Mouse (Mus musculus): ENCODE data around the gene Macf1. TPM values are rescaled to one million over a fixed set of nuclear protein-coding genes. Genes with fewer than 3 reads are reported as not detected.

Gene Macf1
- total RNA-seq, 1 experiment from 2014 or later: 392 TPM

DNA sequence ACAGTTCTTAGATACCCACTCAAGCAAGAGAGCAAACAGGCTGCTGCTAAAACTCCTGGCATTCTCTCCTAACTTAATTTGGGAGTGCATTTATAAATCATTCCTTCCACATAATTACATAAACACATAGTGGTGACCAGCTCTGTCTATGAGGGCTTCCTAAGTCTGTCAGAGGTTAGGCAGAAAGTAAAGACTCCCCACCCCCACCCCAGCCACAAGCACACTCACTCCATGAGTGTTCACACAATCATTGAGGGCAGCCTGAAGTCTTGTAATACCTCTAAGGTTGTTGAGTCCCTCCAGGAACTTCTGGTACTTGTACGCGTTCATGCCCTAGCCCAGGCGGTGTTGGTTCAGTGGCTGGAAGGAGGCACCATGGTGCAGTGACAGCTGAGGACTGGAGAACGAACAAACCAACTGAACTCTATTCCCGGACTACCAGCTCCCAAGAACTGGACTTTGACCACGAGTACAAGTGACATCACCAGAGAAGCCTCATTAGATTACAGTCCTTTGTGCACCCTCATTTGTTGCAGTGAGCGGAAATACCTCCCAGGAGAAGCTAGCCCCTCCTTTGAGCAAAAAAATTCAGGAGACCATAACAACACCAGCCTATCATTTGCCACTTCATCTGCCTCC, 70.7 kb downstream of the Macf1 start:
- ATAC-seq (replicated peaks; ENCODE audit: insufficient number of reproducible peaks, low FRiP score, low TSS enrichment, poor library complexity, severe bottlenecking): no peak

DNA sequence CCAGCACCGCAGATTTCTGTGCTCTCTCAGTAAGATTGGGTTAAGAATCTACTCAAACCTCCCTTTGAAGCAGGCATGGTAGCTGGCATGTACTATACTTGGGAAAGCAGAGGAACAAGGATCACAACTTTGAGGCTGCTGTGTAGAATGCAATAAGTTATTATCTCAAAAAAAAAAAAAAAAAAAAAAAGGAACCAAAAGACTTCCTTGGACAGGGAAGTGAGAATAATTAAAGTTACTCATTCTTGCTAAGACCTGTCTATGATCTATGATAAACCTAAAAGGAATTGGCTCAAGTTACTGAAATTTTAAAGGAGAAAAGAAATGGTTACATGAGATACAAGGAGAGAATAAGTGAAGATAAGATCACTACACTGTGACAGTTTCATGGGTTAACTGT, 72.2 kb downstream of the Macf1 start:
- ATAC-seq (replicated peaks; ENCODE audit: insufficient number of reproducible peaks, low FRiP score, low TSS enrichment, poor library complexity, severe bottlenecking): no peak

DNA sequence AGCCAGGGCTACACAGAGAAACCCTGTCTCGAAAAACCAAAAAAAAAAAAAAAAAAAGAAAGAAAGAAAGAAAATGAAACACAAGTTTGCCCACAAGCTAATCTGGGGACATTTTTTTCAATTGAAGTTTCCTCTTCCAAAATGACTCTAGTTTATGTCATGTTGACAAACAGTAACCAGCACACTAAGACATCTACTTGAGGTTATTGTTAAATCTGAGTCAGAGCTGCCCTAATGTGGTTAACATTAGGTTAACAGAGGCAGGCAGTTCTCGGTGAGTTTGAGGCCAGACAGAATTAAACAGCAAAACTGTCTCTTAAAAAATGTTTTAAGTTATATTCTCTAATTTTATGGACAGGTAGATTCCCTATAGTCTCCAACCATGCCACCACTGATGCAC, 72.9 kb downstream of the Macf1 start:
- ATAC-seq (replicated peaks; ENCODE audit: insufficient number of reproducible peaks, low FRiP score, low TSS enrichment, poor library complexity, severe bottlenecking): no peak

- no peak for ATAC-seq (replicated peaks; ENCODE audit: insufficient number of reproducible peaks, low FRiP score, low TSS enrichment, poor library complexity, severe bottlenecking)
Measured at GRCm38 (mm10) chr4:123607174-123607573, 77.0 kb downstream of the Macf1 start.

- ATAC-seq (replicated peaks; ENCODE audit: insufficient number of reproducible peaks, low FRiP score, low TSS enrichment, poor library complexity, severe bottlenecking): no peak
Measured at GRCm38 (mm10) chr4:123605948-123606347, 78.2 kb downstream of the Macf1 start.

DNA sequence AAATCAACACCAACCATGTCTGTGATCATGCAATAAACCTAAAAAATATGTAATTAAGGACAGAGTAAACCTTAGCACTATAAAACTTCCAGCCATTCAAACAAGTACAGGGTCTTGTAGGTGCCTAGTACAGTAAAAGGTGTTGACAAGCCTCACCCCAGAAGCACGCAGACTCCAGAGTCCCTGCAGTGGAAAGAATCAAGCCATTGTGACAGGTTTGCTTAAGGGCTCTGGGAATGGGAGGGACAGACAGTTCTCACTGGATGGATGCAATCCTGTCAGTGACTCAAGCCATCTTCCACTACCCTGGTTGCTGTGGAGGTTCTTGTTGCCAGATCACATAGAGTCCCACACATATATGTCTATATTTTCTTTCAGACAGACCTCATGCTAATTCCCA, 78.9 kb downstream of the Macf1 start:
- no peak for ATAC-seq (replicated peaks; ENCODE audit: insufficient number of reproducible peaks, low FRiP score, low TSS enrichment, poor library complexity, severe bottlenecking)

DNA sequence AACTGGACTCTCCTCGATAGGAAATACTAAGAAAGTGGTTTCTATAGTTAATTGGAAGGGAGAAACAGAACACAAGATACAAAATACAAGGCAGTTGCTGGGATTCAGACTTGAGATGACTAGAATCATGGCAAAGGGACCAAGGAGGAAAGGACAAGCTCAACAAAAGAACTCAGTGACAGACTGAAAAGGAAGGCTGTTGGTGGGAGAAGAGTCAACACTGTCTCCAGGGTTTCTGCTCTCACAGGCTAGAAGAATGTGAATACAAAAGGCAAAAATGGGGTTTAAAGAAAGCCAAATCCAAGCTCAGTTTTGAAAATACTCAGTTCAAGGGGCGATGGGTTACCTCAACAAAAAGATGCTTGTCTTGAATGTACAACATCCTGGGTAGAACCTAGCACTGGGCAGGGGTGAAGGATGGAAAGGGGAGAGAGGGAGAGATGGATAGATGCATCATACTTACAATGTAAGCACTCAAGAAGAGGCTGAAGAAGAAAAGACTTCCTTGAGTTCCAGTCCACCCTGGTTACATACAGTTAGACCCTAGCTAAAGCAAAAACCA, 81.4 kb downstream of the Macf1 start:
- ATAC-seq (replicated peaks; ENCODE audit: insufficient number of reproducible peaks, low FRiP score, low TSS enrichment, poor library complexity, severe bottlenecking): no peak

- no peak for ATAC-seq (replicated peaks; ENCODE audit: insufficient number of reproducible peaks, low FRiP score, low TSS enrichment, poor library complexity, severe bottlenecking)
Measured at GRCm38 (mm10) chr4:123601036-123601435, 83.1 kb downstream of the Macf1 start.

DNA sequence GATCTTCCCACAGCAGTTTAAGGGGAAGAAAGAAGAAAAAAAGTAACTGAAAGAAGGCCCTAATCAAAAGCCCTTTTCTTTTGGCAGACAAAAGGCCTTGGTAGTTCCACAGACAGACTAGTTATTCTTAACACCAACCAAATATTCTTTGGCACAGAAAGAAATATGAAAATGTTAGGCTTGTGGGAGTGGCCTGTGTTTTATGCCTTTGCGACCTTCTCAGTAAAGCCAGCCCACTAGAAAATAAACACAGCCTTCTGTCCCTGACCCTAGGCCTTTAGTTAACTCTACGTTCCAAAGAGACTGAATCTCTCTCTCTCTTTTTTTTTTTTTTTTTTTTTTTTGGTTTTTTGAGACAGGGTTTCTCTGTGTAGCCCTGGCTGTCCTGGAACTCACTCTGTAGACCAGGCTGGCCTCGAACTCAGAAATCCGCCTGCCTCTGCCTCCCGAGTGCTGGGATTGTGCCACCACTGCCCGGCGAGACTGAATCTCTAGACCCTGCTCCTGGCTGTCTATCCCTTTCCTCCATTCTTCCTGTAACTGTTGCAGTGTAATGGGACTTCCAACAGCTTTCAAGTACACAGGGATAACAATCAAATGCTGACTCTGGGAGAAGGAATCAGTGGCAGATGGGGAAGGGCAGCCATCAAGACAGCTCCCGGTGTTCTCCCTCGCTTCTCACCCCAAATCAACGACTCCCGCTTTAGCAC, 85.5 kb downstream of the Macf1 start:
- ATAC-seq (replicated peaks; ENCODE audit: insufficient number of reproducible peaks, low FRiP score, low TSS enrichment, poor library complexity, severe bottlenecking): no peak

DNA sequence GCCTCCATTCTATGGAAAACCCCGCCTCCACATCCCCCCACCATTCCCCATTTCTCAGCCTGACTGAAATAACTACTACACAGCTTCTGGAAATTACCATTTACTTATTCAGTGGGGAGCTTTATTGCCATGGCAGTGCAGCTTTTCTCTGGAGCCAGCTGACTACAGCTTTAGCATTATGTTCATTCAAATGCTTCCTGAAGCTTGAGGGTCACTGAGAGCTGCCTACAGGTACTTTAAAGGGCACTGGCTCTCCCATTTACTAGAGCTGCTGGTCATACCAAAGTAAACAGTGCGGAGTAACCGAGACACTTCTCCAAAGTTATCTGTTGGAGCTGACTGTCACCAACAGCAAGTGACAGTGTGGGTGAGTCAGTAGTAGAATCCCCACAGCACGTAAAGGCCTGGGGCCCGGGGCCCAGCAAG, 89.8 kb downstream of the Macf1 start:
- no peak for ATAC-seq (replicated peaks; ENCODE audit: insufficient number of reproducible peaks, low FRiP score, low TSS enrichment, poor library complexity, severe bottlenecking)

GRCm38 (mm10) chr4:123593664-123594063, 90.5 kb downstream of the Macf1 start:
- no peak for ATAC-seq (replicated peaks; ENCODE audit: insufficient number of reproducible peaks, low FRiP score, low TSS enrichment, poor library complexity, severe bottlenecking)

DNA sequence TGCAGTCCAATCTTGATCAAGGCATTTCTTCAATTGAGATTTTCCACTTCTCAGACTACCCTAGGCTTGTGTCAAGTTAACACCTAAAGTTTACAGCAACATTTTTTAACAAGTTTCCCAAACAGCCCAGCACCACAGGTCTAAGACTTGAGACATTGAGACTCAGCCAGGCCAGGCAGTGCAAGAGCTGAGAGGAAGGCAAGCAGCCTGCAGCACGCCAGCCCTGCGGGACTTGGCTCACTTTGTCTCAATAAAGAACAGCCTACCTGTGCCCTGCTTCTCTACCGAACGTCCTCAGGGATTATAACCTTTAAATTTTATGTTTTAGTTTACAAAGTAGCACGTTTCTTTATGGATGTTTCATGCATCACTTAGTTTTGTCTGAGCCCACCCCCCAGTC, 92.1 kb downstream of the Macf1 start:
- no peak for ATAC-seq (replicated peaks; ENCODE audit: insufficient number of reproducible peaks, low FRiP score, low TSS enrichment, poor library complexity, severe bottlenecking)

DNA sequence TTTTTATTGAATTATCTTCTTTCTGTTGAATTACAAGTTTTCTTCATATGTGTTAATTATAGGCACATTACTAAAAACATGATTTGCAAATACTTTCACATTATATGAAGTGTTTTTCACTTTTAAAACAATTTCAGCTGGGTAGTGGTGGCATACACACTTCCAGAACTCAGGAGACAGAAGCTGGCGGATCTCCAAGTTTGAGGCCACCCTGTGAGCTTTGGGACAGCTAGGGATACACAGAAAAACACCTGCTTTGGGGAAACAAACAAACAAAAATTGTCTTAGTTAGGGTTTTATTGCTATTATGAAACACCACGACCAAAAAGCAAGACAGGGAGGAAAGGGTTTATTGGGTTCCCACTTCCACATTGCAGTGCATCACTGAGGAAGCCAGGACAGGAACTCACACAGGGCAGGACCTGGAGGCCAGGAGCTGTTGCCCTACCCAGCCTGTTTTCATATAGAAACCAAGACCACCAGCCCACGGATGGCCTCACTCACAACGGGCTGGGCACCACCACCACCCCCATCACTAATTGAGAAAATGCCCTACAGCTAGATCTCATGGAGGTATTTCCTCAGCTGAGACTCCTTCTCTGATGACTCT, 93.0 kb downstream of the Macf1 start:
- no peak for ATAC-seq (replicated peaks; ENCODE audit: insufficient number of reproducible peaks, low FRiP score, low TSS enrichment, poor library complexity, severe bottlenecking)

- ATAC-seq (replicated peaks; ENCODE audit: insufficient number of reproducible peaks, low FRiP score, low TSS enrichment, poor library complexity, severe bottlenecking): no peak
Measured at GRCm38 (mm10) chr4:123589496-123589895, 94.7 kb downstream of the Macf1 start.

DNA sequence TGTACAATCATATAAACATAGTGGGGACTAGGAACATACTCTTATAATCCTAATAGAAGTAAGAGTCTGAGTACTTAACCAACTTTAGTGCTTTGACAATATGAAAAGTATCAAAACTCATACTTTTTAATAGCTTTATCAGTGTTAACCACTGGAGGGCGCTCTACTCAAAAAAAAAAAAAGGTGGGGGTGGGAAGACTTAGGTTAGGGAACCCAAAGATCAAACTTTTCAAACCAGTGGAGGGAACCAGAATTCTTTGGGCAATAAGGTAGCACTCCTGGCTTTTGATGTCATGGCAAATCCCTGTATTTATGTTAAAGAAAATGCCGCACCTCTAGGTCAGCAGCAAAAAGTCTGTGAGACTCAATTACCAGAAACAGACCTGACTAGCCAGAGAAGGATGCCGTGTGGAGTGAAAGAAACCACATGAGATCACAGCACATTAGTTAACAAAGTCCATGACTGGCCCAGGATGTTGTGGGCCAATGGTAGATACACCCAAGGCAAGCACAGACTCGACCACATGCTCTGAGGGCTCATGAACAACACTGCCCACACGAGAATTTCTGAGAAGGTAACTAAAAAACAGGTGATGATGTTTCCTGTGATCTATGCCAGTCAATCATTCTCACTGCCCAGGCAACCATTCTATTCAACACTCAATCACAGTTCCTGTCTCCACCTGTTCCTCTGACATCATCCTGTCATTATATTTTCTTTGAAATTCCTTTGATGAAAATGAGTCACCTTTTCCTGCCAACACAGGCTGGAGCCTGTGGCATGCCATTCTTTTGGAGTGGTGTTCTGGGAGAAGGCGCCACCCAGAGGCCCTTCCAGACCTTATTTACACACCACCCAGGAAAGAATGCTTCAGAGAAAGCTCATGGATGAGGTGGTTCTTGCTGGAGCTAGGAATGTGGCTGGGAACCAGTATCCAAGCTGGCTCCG, 95.5 kb downstream of the Macf1 start:
- no peak for ATAC-seq (replicated peaks; ENCODE audit: insufficient number of reproducible peaks, low FRiP score, low TSS enrichment, poor library complexity, severe bottlenecking)

GRCm38 (mm10) chr4:123587616-123588015, 96.5 kb downstream of the Macf1 start:
- ATAC-seq (replicated peaks; ENCODE audit: insufficient number of reproducible peaks, low FRiP score, low TSS enrichment, poor library complexity, severe bottlenecking): no peak

DNA sequence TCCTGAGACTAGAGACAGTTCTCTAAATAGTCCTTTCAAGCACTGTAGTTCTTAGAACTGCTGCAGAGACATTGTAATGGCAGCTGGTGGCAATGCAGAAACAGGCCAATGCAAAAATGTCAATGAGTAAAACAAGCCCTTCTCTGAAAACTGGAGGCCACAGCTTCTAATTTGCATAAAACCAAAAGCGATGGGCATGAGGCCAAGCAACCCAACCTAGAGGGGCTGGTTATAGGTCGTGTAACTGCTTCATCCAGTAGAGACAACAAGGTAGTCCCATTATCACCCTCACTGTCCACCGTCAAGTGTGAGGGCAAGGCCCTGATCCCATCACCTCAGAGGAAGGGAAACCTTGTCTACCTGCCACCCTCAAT, 99.5 kb downstream of the Macf1 start:
- ATAC-seq (replicated peaks; ENCODE audit: insufficient number of reproducible peaks, low FRiP score, low TSS enrichment, poor library complexity, severe bottlenecking): no peak

DNA sequence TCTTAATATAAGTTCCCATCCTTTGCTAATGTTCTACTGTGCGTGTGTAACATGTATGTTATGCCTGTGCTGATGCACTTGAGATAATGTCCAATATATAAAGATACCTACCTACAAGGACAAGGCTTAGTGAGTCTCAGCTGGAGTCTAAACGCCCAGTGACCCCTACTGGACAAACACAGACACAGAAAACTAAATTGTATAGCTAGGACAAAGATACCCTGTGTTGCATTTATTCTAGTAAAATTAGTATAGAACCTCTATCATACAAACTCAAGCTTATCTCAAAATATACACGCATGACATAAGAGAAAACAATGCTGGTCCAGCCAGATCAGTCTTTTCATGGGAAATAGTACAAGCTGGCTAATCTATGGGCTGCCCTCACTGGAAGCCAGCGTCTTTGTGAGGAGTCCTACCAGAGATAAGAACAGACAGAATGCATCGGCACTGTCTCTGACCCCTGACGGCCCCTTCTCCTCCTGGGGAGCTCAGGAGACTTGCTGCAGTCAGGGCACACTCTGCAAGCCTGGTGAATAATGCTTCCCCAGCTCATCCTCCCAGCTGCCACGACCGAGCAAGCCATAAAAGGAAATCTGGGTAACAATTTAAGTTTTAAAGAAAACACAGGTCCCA, 100.0 kb downstream of the Macf1 start:
- peak; percentile 87 for ATAC-seq (replicated peaks; ENCODE audit: insufficient number of reproducible peaks, low FRiP score, low TSS enrichment, poor library complexity, severe bottlenecking)
